17 mouse cellular contexts compared by ENCODE assay signal in the genomic region with DNA sequence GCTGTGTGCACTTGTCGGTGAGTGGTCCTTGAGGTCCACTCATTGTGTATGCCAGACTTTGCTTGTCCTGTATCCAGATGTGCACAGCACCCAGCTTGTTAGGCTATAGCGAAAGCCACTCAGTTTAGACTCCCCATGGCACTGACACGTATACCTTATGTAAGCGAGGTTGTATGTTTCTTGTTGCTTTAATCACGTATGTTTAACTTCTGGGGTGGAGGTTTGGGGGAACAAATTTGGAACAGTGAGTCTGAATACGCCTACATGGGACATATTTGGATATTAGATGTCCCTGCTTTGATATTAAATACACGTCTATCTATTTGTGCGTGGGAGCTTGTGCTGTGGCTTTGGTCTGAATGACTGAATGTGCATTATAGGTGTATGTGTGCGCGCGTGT. TPM values are rescaled to one million over a fixed set of nuclear protein-coding genes. Genes with fewer than 3 reads are reported as not detected.
DNase-seq lines count a peak whose midpoint lies in the region; ATAC-seq and TF ChIP-seq lines count a peak whose summit lies in the region.
"Had no signal": no experiment of that assay in that cellular context is flagged by ENCODE, and none has a peak within 500 bp of the region (broad histone marks: within the 10 kb centered on the region; RNA-seq: fewer than 3 reads in every experiment).

No protein-coding gene starts in this region.

- DNase-seq in layer of hippocampus, adult 2 months (ENCODE audit: low spot score in 2 of 2) = peak in 1 of 2 experiments; percentile 25
- no peak for DNase-seq in layer of hippocampus, postnatal 25 days (ENCODE audit: extremely low spot score in 1 of 2, low spot score in 1 of 2)
- DNase-seq in hindbrain, postnatal 0 days (ENCODE audit: low spot score) = no peak
- no peak for DNase-seq in spleen, postnatal 4 days (ENCODE audit: low spot score in 2 of 2)
- no peak for DNase-seq in cerebellum, adult 18-20 months
- DNase-seq: B cell, adult 2 months; gastrocnemius, adult 2 months; kidney, postnatal 10 days; lung, adult 2 months; spleen, adult 18-20 months had no signal

- peak overlapping the region; percentile 46 for H3K4me3 ChIP-seq in layer of hippocampus, adult 2 months
- no peak overlapping the region for H3K4me3 ChIP-seq in forebrain, embryonic 13.5 days
- no peak overlapping the region for H3K4me3 ChIP-seq in hindbrain, postnatal 0 days (ENCODE audit: low read length)
- 0 out of 2 replicates have a peak overlapping the region, but pooled peaks have one; percentile 1 for H3K4me3 ChIP-seq in neural tube, embryonic 13.5 days
- H3K4me3 ChIP-seq in heart, embryonic 11.5 days (ENCODE audit: low read depth, low read length) = no peak overlapping the region
- H3K4me3 ChIP-seq: gastrocnemius, adult 2 months; heart, embryonic 13.5 days had no signal

- 0 out of 2 replicates have a peak overlapping the region, but pooled peaks have one; percentile 37 for H3K9ac ChIP-seq in forebrain, embryonic 13.5 days
- H3K9ac ChIP-seq in hindbrain, postnatal 0 days (replicated peaks; ENCODE audit: low read length) = no peak overlapping the region
- peak overlapping the region; percentile 57; the same call in 1 of the 2 replicates for H3K9ac ChIP-seq in neural tube, embryonic 13.5 days
- no peak overlapping the region for H3K9ac ChIP-seq in heart, embryonic 11.5 days (ENCODE audit: low read depth, low read length)
- H3K9ac ChIP-seq: heart, embryonic 13.5 days had no signal

- peak overlapping the region; percentile 46 for H3K4me2 ChIP-seq in forebrain, embryonic 13.5 days
- peak overlapping the region; percentile 74 for H3K4me2 ChIP-seq in hindbrain, postnatal 0 days (ENCODE audit: low read depth, low read length)
- H3K4me2 ChIP-seq in neural tube, embryonic 13.5 days = peak overlapping the region; percentile 77
- no peak overlapping the region for H3K4me2 ChIP-seq in heart, embryonic 11.5 days
- H3K4me2 ChIP-seq: heart, embryonic 13.5 days had no signal

- no peaks in the 10 kb centered on the region for H3K9me3 ChIP-seq in forebrain, embryonic 13.5 days (replicated peaks)
- no peaks in the 10 kb centered on the region for H3K9me3 ChIP-seq in hindbrain, postnatal 0 days (ENCODE audit: low read length)
- no peaks in the 10 kb centered on the region for H3K9me3 ChIP-seq in neural tube, embryonic 13.5 days
- no peaks in the 10 kb centered on the region for H3K9me3 ChIP-seq in heart, embryonic 11.5 days (replicated peaks; ENCODE audit: control insufficient read depth, low read length)
- H3K9me3 ChIP-seq: heart, embryonic 13.5 days had no signal

- no peaks in the 10 kb centered on the region for H3K27me3 ChIP-seq in forebrain, embryonic 13.5 days
- no peaks in the 10 kb centered on the region for H3K27me3 ChIP-seq in hindbrain, postnatal 0 days (ENCODE audit: insufficient read depth, low read length)
- no peaks in the 10 kb centered on the region for H3K27me3 ChIP-seq in neural tube, embryonic 13.5 days
- peaks cover 49% of the 10 kb centered on the region for H3K27me3 ChIP-seq in heart, embryonic 11.5 days (ENCODE audit: control insufficient read depth, insufficient read depth, low read length)

- ATAC-seq in forebrain, embryonic 13.5 days = no peak
- ATAC-seq in hindbrain, postnatal 0 days = no peak; the same call in 1 of the 2 replicates
- no peak for ATAC-seq in neural tube, embryonic 13.5 days (ENCODE audit: low read depth)
- no peak for ATAC-seq in heart, embryonic 11.5 days (replicated peaks; ENCODE audit: insufficient number of reproducible peaks, low FRiP score, low TSS enrichment)
- ATAC-seq: inflammation-experienced regulatory T-cells, adult 6 months had no signal

- peaks cover 58% of the 10 kb centered on the region for H3K4me1 ChIP-seq in forebrain, embryonic 13.5 days
- H3K4me1 ChIP-seq in hindbrain, postnatal 0 days (ENCODE audit: insufficient read depth, low read length) = peaks cover 34% of the 10 kb centered on the region
- H3K4me1 ChIP-seq in neural tube, embryonic 13.5 days (replicated peaks) = peaks cover 64% of the 10 kb centered on the region
- peaks cover 8% of the 10 kb centered on the region for H3K4me1 ChIP-seq in heart, embryonic 11.5 days (ENCODE audit: control insufficient read depth, insufficient read depth, low read length)

- TF ChIP-seq CTCF in layer of hippocampus, adult 2 months (conservative IDR thresholded peaks at IDR 0.05) = no peak
- TF ChIP-seq CTCF in hindbrain, postnatal 0 days (IDR thresholded peaks at IDR 0.05; ENCODE audit: low read depth) = no peak

- H3K36me3 ChIP-seq in forebrain, embryonic 13.5 days (ENCODE audit: poor library complexity, severe bottlenecking) = no peaks in the 10 kb centered on the region
- no peaks in the 10 kb centered on the region for H3K36me3 ChIP-seq in hindbrain, postnatal 0 days (ENCODE audit: insufficient read depth, low read length)
- no peaks in the 10 kb centered on the region for H3K36me3 ChIP-seq in neural tube, embryonic 13.5 days
- H3K36me3 ChIP-seq in heart, embryonic 11.5 days (ENCODE audit: control insufficient read depth, insufficient read depth, low read length) = no peaks in the 10 kb centered on the region
- H3K36me3 ChIP-seq: heart, embryonic 13.5 days had no signal

- WGBS in forebrain, embryonic 13.5 days = 62% methylated on average over 11 of the region's 11 CpGs
- WGBS in hindbrain, postnatal 0 days = 45% methylated on average over 11 of the region's 11 CpGs
- 59% methylated on average over 11 of the region's 11 CpGs for WGBS in neural tube, embryonic 13.5 days
- WGBS in heart, embryonic 11.5 days (ENCODE audit: insufficient replicate concordance) = 76% methylated on average over 11 of the region's 11 CpGs

- peak overlapping the region; percentile 99 for H3K27ac ChIP-seq in layer of hippocampus, adult 2 months
- H3K27ac ChIP-seq in forebrain, embryonic 13.5 days = peak overlapping the region; percentile 90
- H3K27ac ChIP-seq in hindbrain, postnatal 0 days = peak overlapping the region; percentile 92
- peak overlapping the region; percentile 96 for H3K27ac ChIP-seq in neural tube, embryonic 13.5 days (replicated peaks)
- no peak overlapping the region for H3K27ac ChIP-seq in heart, embryonic 11.5 days (ENCODE audit: low read depth, low read length)
- H3K27ac ChIP-seq: gastrocnemius, adult 2 months; heart, embryonic 13.5 days had no signal

RNA-seq across cellular contexts. Expression of a gene that starts 2.4 kb away (rescaled TPM):
- total RNA-seq in layer of hippocampus, adult 2 months (2021) = 10 to 100 TPM; 82.7 to 85.4 TPM
- total RNA-seq in layer of hippocampus, postnatal 25 days (2021) = 10 to 100 TPM; 69.2 to 93.3 TPM
- 12.3 and 13.7 TPM in 2 replicates for polyA plus RNA-seq in forebrain, embryonic 13.5 days (2015; fragmentation: Nextera tagmentation; extraction: Ambion mirVana)
- total RNA-seq in hindbrain, postnatal 0 days (2014; rRNA removed) = 18.3 and 19.8 TPM in 2 replicates
- polyA plus RNA-seq in hindbrain, postnatal 0 days (2015; fragmentation: Nextera tagmentation; extraction: Ambion mirVana) = 9.2 and 9.7 TPM in 2 replicates
- polyA plus RNA-seq in neural tube, embryonic 13.5 days (2015; fragmentation: Nextera tagmentation; extraction: Ambion mirVana) = 9.7 and 10.7 TPM in 2 replicates
- 0.77 and 0.93 TPM in 2 replicates for polyA plus RNA-seq in heart, embryonic 11.5 days (2014; fragmentation: Nextera tagmentation; extraction: Ambion mirVana)
- total RNA-seq: megakaryocyte, adult 5-6 weeks had no signal

RNA-seq across cellular contexts. Expression of a gene that starts 13.1 kb away (rescaled TPM):
- total RNA-seq in layer of hippocampus, adult 2 months (2021) = 10 to 100 TPM; 10.9 to 12.6 TPM
- total RNA-seq in layer of hippocampus, postnatal 25 days (2021) = 10 to 100 TPM in 1 of 2 experiments, 1 to 10 TPM in 1; 9.5 to 13.5 TPM
- polyA plus RNA-seq in forebrain, embryonic 13.5 days (2015; fragmentation: Nextera tagmentation; extraction: Ambion mirVana) = 25.6 and 27.9 TPM in 2 replicates
- total RNA-seq in hindbrain, postnatal 0 days (2014; rRNA removed) = 22.0 and 31.5 TPM in 2 replicates
- polyA plus RNA-seq in hindbrain, postnatal 0 days (2015; fragmentation: Nextera tagmentation; extraction: Ambion mirVana) = 32.9 and 35.2 TPM in 2 replicates
- polyA plus RNA-seq in neural tube, embryonic 13.5 days (2015; fragmentation: Nextera tagmentation; extraction: Ambion mirVana) = 19.7 and 23.0 TPM in 2 replicates
- 12.1 and 19.8 TPM in 2 replicates for polyA plus RNA-seq in heart, embryonic 11.5 days (2014; fragmentation: Nextera tagmentation; extraction: Ambion mirVana)

RNA-seq across cellular contexts. Expression of a gene that starts 52.1 kb away (rescaled TPM):
- 10 to 100 TPM; 15.1 to 15.2 TPM for total RNA-seq in layer of hippocampus, adult 2 months (2021)
- 10 to 100 TPM in 1 of 2 experiments, 1 to 10 TPM in 1; 8.6 to 17.9 TPM for total RNA-seq in layer of hippocampus, postnatal 25 days (2021)
- polyA plus RNA-seq in forebrain, embryonic 13.5 days (2015; fragmentation: Nextera tagmentation; extraction: Ambion mirVana) = 7.4 and 8.2 TPM in 2 replicates
- 29.7 and 30.2 TPM in 2 replicates for total RNA-seq in hindbrain, postnatal 0 days (2014; rRNA removed)
- 29.1 and 30.0 TPM in 2 replicates for polyA plus RNA-seq in hindbrain, postnatal 0 days (2015; fragmentation: Nextera tagmentation; extraction: Ambion mirVana)
- 12.6 and 12.8 TPM in 2 replicates for polyA plus RNA-seq in neural tube, embryonic 13.5 days (2015; fragmentation: Nextera tagmentation; extraction: Ambion mirVana)
- polyA plus RNA-seq in heart, embryonic 11.5 days (2014; fragmentation: Nextera tagmentation; extraction: Ambion mirVana) = 0.45 and 1.6 TPM in 2 replicates
- total RNA-seq: gastrocnemius, adult 2 months; MEL had no signal

Comparison
In these comparisons a context has a peak if more than half of its experiments do, and no peak if none do; other contexts are left out.
1. H3K4me3 ChIP-seq: peak in layer of hippocampus, adult 2 months (single experiment) and neural tube, embryonic 13.5 days (single experiment); none in forebrain, embryonic 13.5 days (single experiment), hindbrain, postnatal 0 days (single experiment) and heart, embryonic 11.5 days (single experiment).
2. H3K9ac ChIP-seq: peak in forebrain, embryonic 13.5 days (single experiment) and neural tube, embryonic 13.5 days (single experiment); none in hindbrain, postnatal 0 days (single experiment) and heart, embryonic 11.5 days (single experiment).